Mouse (Mus musculus): ENCODE results near the gene Atp7b. TPM values are rescaled to one million over a fixed set of nuclear protein-coding genes. Genes with fewer than 3 reads are reported as not detected.
A peak's percentile ranks its signal among the peaks of the same experiment; 100 is the strongest.

The Atp7b gene
- total and polyA plus RNA-seq, 3 experiments, result 29.4 to 32.5 TPM; not detected in 1

GRCm38 (mm10) chr8:22107020-22107419, 46.9 kb upstream of the Atp7b start:
- Histone ChIP-seq H3K79me2 (ENCODE audit: control insufficient read depth, insufficient read depth, low read length, poor library complexity) (no peaks in the 10 kb centered on the region), H3K36me3 (ENCODE audit: control insufficient read depth in 1 of 2, insufficient read depth in 2 of 2, low read length in 2 of 2) (no peaks in the 10 kb centered on the region), H3K4me3 (ENCODE audit: control insufficient read depth in 1 of 2, insufficient read depth in 1 of 2, low read depth in 2 of 2, low read length in 2 of 2) (no peak overlapping the region), H3K9me3 (replicated peaks; ENCODE audit: insufficient read depth, low read length) (no peaks in the 10 kb centered on the region), H3K9ac (ENCODE audit: control insufficient read depth, low read depth, low read length, poor library complexity, severe bottlenecking) (no peak overlapping the region), H3K27me3 (ENCODE audit: control insufficient read depth in 1 of 2, insufficient read depth in 2 of 2, low read length in 2 of 2) (no peaks in the 10 kb centered on the region), H3K4me1 (ENCODE audit: control insufficient read depth in 1 of 2, insufficient read depth in 2 of 2, low read length in 2 of 2) (no peaks in the 10 kb centered on the region), H3K27ac (ENCODE audit: control insufficient read depth, low read depth, low read length) (no peak overlapping the region)
- TF ChIP-seq POLR2AphosphoS5 (IDR thresholded peaks at IDR 0.05; ENCODE audit: borderline replicate concordance, low read depth, low read length) (no peak), MYB (IDR thresholded peaks at IDR 0.05; ENCODE audit: low read depth, low read length) (no peak), MAFK (IDR thresholded peaks at IDR 0.05; ENCODE audit: borderline replicate concordance, low read depth, low read length) (no peak), UBTF (IDR thresholded peaks at IDR 0.05; ENCODE audit: borderline replicate concordance, insufficient read depth, low read depth, low read length) (no peak), EP300 (IDR thresholded peaks at IDR 0.05; ENCODE audit: low read depth in 1 of 2, low read length in 2 of 2) (no peak), MAX (IDR thresholded peaks at IDR 0.05; ENCODE audit: low read length) (no peak), ZNF384 (IDR thresholded peaks at IDR 0.05; ENCODE audit: low read depth, low read length) (no peak), KAT2A (conservative IDR thresholded peaks at IDR 0.05; ENCODE audit: low read depth, low read length) (no peak), ZMIZ1 (IDR thresholded peaks at IDR 0.05; ENCODE audit: low read depth, low read length) (no peak), TBP (IDR thresholded peaks at IDR 0.05; ENCODE audit: low read depth, low read length) (no peak), MXI1 (IDR thresholded peaks at IDR 0.05; ENCODE audit: low read depth, low read length) (no peak), CHD1 (IDR thresholded peaks at IDR 0.05; ENCODE audit: low read depth, low read length) (no peak), USF2 (IDR thresholded peaks at IDR 0.05; ENCODE audit: borderline replicate concordance in 1 of 2, insufficient read depth in 1 of 2, low read depth in 1 of 2, low read length in 2 of 2) (no peak), TCF12 (IDR thresholded peaks at IDR 0.05; ENCODE audit: low read depth, low read length) (no peak), ZC3H11A (IDR thresholded peaks at IDR 0.05; ENCODE audit: low read depth, low read length) (no peak), TAL1 (IDR thresholded peaks at IDR 0.05; ENCODE audit: low read length) (no peak), RCOR1 (IDR thresholded peaks at IDR 0.05; ENCODE audit: low read depth, low read length) (no peak)
- DNase-seq (ENCODE audit: low read depth, low spot score), result no peak

GRCm38 (mm10) chr8:22091568-22091967, 31.5 kb upstream of the Atp7b start:
- Histone ChIP-seq H3K79me2 (ENCODE audit: control insufficient read depth, insufficient read depth, low read length, poor library complexity) (no peaks in the 10 kb centered on the region), H3K4me1 (ENCODE audit: control insufficient read depth in 1 of 2, insufficient read depth in 2 of 2, low read length in 2 of 2) (no peaks in the 10 kb centered on the region), H3K36me3 (ENCODE audit: control insufficient read depth in 1 of 2, insufficient read depth in 2 of 2, low read length in 2 of 2) (no peaks in the 10 kb centered on the region), H3K4me3 (ENCODE audit: control insufficient read depth in 1 of 2, insufficient read depth in 1 of 2, low read depth in 2 of 2, low read length in 2 of 2) (no peak overlapping the region), H3K27me3 (ENCODE audit: control insufficient read depth in 1 of 2, insufficient read depth in 2 of 2, low read length in 2 of 2) (peaks cover 0 to 1% of the 10 kb centered on the region in 2 experiments; a peak in 1 of 4 replicates), H3K9ac (ENCODE audit: control insufficient read depth, low read depth, low read length, poor library complexity, severe bottlenecking) (no peak overlapping the region), H3K27ac (ENCODE audit: control insufficient read depth, low read depth, low read length) (no peak overlapping the region), H3K9me3 (replicated peaks; ENCODE audit: insufficient read depth, low read length) (no peaks in the 10 kb centered on the region)
- TF ChIP-seq EP300 (IDR thresholded peaks at IDR 0.05; ENCODE audit: low read depth in 1 of 2, low read length in 2 of 2) (no peak), UBTF (IDR thresholded peaks at IDR 0.05; ENCODE audit: borderline replicate concordance, insufficient read depth, low read depth, low read length) (no peak), SMC3 (IDR thresholded peaks at IDR 0.05; ENCODE audit: low read depth, low read length) (peak; percentile 67), CHD2 (IDR thresholded peaks at IDR 0.05; ENCODE audit: low read length) (no peak), USF1 (IDR thresholded peaks at IDR 0.05; ENCODE audit: low read depth, low read length) (no peak), TCF12 (IDR thresholded peaks at IDR 0.05; ENCODE audit: low read depth, low read length) (no peak), MYB (IDR thresholded peaks at IDR 0.05; ENCODE audit: low read depth, low read length) (no peak), RAD21 (IDR thresholded peaks at IDR 0.05; ENCODE audit: low read depth, low read length) (peak; percentile 76), E2F4 (IDR thresholded peaks at IDR 0.05; ENCODE audit: borderline replicate concordance, low read depth, low read length) (no peak), CTCF (IDR thresholded peaks at IDR 0.05 in 2 of 3, conservative IDR thresholded peaks at IDR 0.05 in 1 of 3; ENCODE audit: control insufficient read depth in 1 of 3, insufficient read depth in 1 of 3, low read depth in 2 of 3, low read length in 3 of 3, poor library complexity in 1 of 3, severe bottlenecking in 1 of 3) (peak; percentile 33 to 64 (median 63); a peak in 5 of 6 replicates), MXI1 (IDR thresholded peaks at IDR 0.05; ENCODE audit: low read depth, low read length) (no peak), NELFE (IDR thresholded peaks at IDR 0.05; ENCODE audit: low read depth, low read length) (no peak), ZC3H11A (IDR thresholded peaks at IDR 0.05; ENCODE audit: low read depth, low read length) (peak; percentile 52)
- peak; percentile 40 for DNase-seq (ENCODE audit: low read depth, low spot score)
